In genomic region chr19:42196378-42196777, GRCm38 (mm10) we compare ENCODE assay signal across 15 mouse cellular contexts. TPM values are rescaled to one million over a fixed set of nuclear protein-coding genes. Genes with fewer than 3 reads are reported as not detected.
DNase-seq lines count a peak whose midpoint lies in the region; ATAC-seq and TF ChIP-seq lines count a peak whose summit lies in the region.
"Had no signal": no experiment of that assay in that cellular context is flagged by ENCODE, and none has a peak within 500 bp of the region (broad histone marks: within the 10 kb centered on the region; RNA-seq: fewer than 3 reads in every experiment).

No protein-coding gene starts in this region.

- no peak overlapping the region for H3K4me3 ChIP-seq in lung, adult 2 months (replicated peaks; ENCODE audit: extremely low read depth, low read depth, low read length)
- no peak overlapping the region for H3K4me3 ChIP-seq in stomach, postnatal 0 days (ENCODE audit: low read depth, low read length)
- no peak overlapping the region for H3K4me3 ChIP-seq in midbrain, embryonic 13.5 days (replicated peaks)
- H3K4me3 ChIP-seq: embryonic facial prominence, embryonic 12.5 days; forebrain, embryonic 10.5 days; liver, embryonic 12.5 days; megakaryocyte, embryonic 14.5 days had no signal

- TF ChIP-seq EP300 in stomach, postnatal 0 days (optimal IDR thresholded peaks at IDR 0.05), result no peak

- H3K4me1 ChIP-seq in lung, adult 2 months (ENCODE audit: control insufficient read depth, insufficient read depth, low read length), result peaks cover 5% of the 10 kb centered on the region; the same call in 1 of the 2 replicates
- H3K4me1 ChIP-seq in stomach, postnatal 0 days (replicated peaks; ENCODE audit: control insufficient read depth, insufficient read depth), result no peaks in the 10 kb centered on the region
- peaks cover 4% of the 10 kb centered on the region for H3K4me1 ChIP-seq in midbrain, embryonic 13.5 days (replicated peaks)

- WGBS in lung, adult 2 months, result 59% methylated on average over 4 of the region's 4 CpGs
- WGBS in stomach, postnatal 0 days, result 57% methylated on average over 4 of the region's 4 CpGs
- WGBS in midbrain, embryonic 13.5 days, result 88% methylated on average over 4 of the region's 4 CpGs

- no peak overlapping the region for H3K27ac ChIP-seq in stomach, postnatal 0 days (replicated peaks)
- H3K27ac ChIP-seq in midbrain, embryonic 13.5 days, result no peak overlapping the region
- H3K27ac ChIP-seq: embryonic facial prominence, embryonic 12.5 days; forebrain, embryonic 10.5 days; liver, embryonic 12.5 days had no signal

- H3K27me3 ChIP-seq in stomach, postnatal 0 days (ENCODE audit: control insufficient read depth, insufficient read depth, low read length), result peaks cover 5% of the 10 kb centered on the region; the same call in 1 of the 2 replicates
- H3K27me3 ChIP-seq in midbrain, embryonic 13.5 days, result peaks cover 34% of the 10 kb centered on the region

- DNase-seq in lung, adult 2 months, result peak; percentile 42
- no peak for DNase-seq in lung, postnatal 14 days
- peak; percentile 58 to 70 for DNase-seq in cerebellum, postnatal 25 days
- DNase-seq in kidney, postnatal 14 days, result peak; percentile 36
- peak; percentile 34 for DNase-seq in stomach, postnatal 0 days (ENCODE audit: low spot score)
- no peak for DNase-seq in heart, postnatal 25 days (ENCODE audit: low spot score)
- DNase-seq: adrenal gland, postnatal 14 days had no signal

- H3K4me2 ChIP-seq in stomach, postnatal 0 days (replicated peaks; ENCODE audit: low read depth), result no peak overlapping the region
- no peak overlapping the region for H3K4me2 ChIP-seq in midbrain, embryonic 13.5 days (replicated peaks)
- H3K4me2 ChIP-seq: embryonic facial prominence, embryonic 12.5 days; liver, embryonic 12.5 days had no signal

- H3K9ac ChIP-seq in stomach, postnatal 0 days (ENCODE audit: low read length), result no peak overlapping the region
- no peak overlapping the region for H3K9ac ChIP-seq in midbrain, embryonic 13.5 days (replicated peaks)
- H3K9ac ChIP-seq: embryonic facial prominence, embryonic 12.5 days; liver, embryonic 12.5 days had no signal

- no peaks in the 10 kb centered on the region for H3K9me3 ChIP-seq in stomach, postnatal 0 days (ENCODE audit: control insufficient read depth, low read length)
- no peaks in the 10 kb centered on the region for H3K9me3 ChIP-seq in midbrain, embryonic 13.5 days
- H3K9me3 ChIP-seq: embryonic facial prominence, embryonic 12.5 days; forebrain, embryonic 10.5 days; liver, embryonic 12.5 days; megakaryocyte, embryonic 14.5 days had no signal

- no peak for TF ChIP-seq CTCF in lung, adult 2 months (IDR thresholded peaks at IDR 0.05; ENCODE audit: insufficient read depth, low read length)
- TF ChIP-seq CTCF in stomach, postnatal 0 days (IDR thresholded peaks at IDR 0.05; ENCODE audit: low read depth), result no peak

- H3K36me3 ChIP-seq in stomach, postnatal 0 days (ENCODE audit: control insufficient read depth, insufficient read depth, low read length), result no peaks in the 10 kb centered on the region; the same call in 1 of the 2 replicates
- peaks cover 14% of the 10 kb centered on the region for H3K36me3 ChIP-seq in midbrain, embryonic 13.5 days

- no peak for TF ChIP-seq POLR2A in lung, adult 2 months (IDR thresholded peaks at IDR 0.05; ENCODE audit: borderline replicate concordance, extremely low read depth, low read depth, low read length)

- ATAC-seq in stomach, postnatal 0 days (ENCODE audit: low FRiP score, low TSS enrichment), result no peak
- no peak for ATAC-seq in midbrain, embryonic 13.5 days
- ATAC-seq: intestine, embryonic 16.5 days; liver, embryonic 12.5 days had no signal

- intact Hi-C loops in heart, postnatal 25 days (cut with DNase I), result no loop called here

RNA-seq across cellular contexts. Expression of gene Sfrp5, which starts 5.7 kb away (rescaled TPM):
- polyA plus RNA-seq in lung, adult 2 months (2012; rRNA removed), result 4.9 and 9.4 TPM in 2 replicates
- 0.55 and 0.74 TPM in 2 replicates for polyA plus RNA-seq in stomach, postnatal 0 days (2015; fragmentation: Nextera tagmentation; extraction: Ambion mirVana)
- total RNA-seq in heart, postnatal 25 days (2021), result 1 to 10 TPM; 5.3 to 7.9 TPM
- 0.11 and 0.17 TPM in 2 replicates for polyA plus RNA-seq in midbrain, embryonic 13.5 days (2015; fragmentation: Nextera tagmentation; extraction: Ambion mirVana)
- total RNA-seq: MEL had no signal

RNA-seq across cellular contexts. Expression of gene Zfyve27, which starts 32.6 kb away (rescaled TPM):
- 39.3 and 53.9 TPM in 2 replicates for polyA plus RNA-seq in lung, adult 2 months (2012; rRNA removed)
- polyA plus RNA-seq in stomach, postnatal 0 days (2015; fragmentation: Nextera tagmentation; extraction: Ambion mirVana), result 14.1 and 15.3 TPM in 2 replicates
- 10 to 100 TPM; 18.3 to 23.0 TPM for total RNA-seq in heart, postnatal 25 days (2021)
- polyA plus RNA-seq in midbrain, embryonic 13.5 days (2015; fragmentation: Nextera tagmentation; extraction: Ambion mirVana), result 55.8 and 57.6 TPM in 2 replicates

RNA-seq across cellular contexts. Expression of gene Marveld1, which starts 49.2 kb away (rescaled TPM):
- polyA plus RNA-seq in lung, adult 2 months (2012; rRNA removed), result 215 and 250 TPM in 2 replicates
- polyA plus RNA-seq in stomach, postnatal 0 days (2015; fragmentation: Nextera tagmentation; extraction: Ambion mirVana), result 15.3 and 23.6 TPM in 2 replicates
- 10 to 100 TPM; 20.9 to 24.3 TPM for total RNA-seq in heart, postnatal 25 days (2021)
- polyA plus RNA-seq in midbrain, embryonic 13.5 days (2015; fragmentation: Nextera tagmentation; extraction: Ambion mirVana), result 1.1 and 1.7 TPM in 2 replicates

RNA-seq across cellular contexts. Expression of gene Golga7b, which starts 51.0 kb away (rescaled TPM):
- polyA plus RNA-seq in lung, adult 2 months (2012; rRNA removed), result 0.08 and 0.30 TPM in 2 replicates
- 0.82 and 0.85 TPM in 2 replicates for polyA plus RNA-seq in stomach, postnatal 0 days (2015; fragmentation: Nextera tagmentation; extraction: Ambion mirVana)
- total RNA-seq in heart, postnatal 25 days (2021), result under 1 TPM; 0.67 to 0.83 TPM
- polyA plus RNA-seq in midbrain, embryonic 13.5 days (2015; fragmentation: Nextera tagmentation; extraction: Ambion mirVana), result 26.3 and 27.5 TPM in 2 replicates
- polyA plus RNA-seq: spleen, adult 2 months had no signal

Comparison
In these comparisons a context has a peak if more than half of its experiments do, and no peak if none do; other contexts are left out.
1. DNase-seq: peak in lung, adult 2 months (single experiment), cerebellum, postnatal 25 days (2 of 2), kidney, postnatal 14 days (single experiment) and stomach, postnatal 0 days (single experiment); none in lung, postnatal 14 days (single experiment) and heart, postnatal 25 days (single experiment).